Mouse (Mus musculus) megakaryocyte, embryonic 14.5 days (primary cell): ENCODE results near the gene Poldip3. TPM values are rescaled to one million over a fixed set of nuclear protein-coding genes. Genes with fewer than 3 reads are reported as not detected.

ENCODE experiments used
- H3K27me3 ChIP-seq: replicated peaks from 2 replicates; pipeline ENCODE3; 2012; ENCODE audit warnings: inconsistent platforms
- H3K36me3 ChIP-seq: replicated peaks from 2 replicates; pipeline ENCODE3; 2012; ENCODE audit warnings: low read length, inconsistent platforms, mixed read lengths
- H3K4me1 ChIP-seq: 2 replicates; pipeline ENCODE4 v1.6.1; 2012; ENCODE audit warnings: inconsistent platforms
- H3K4me3 ChIP-seq: replicated peaks from 2 replicates; pipeline ENCODE3; 2012; ENCODE audit warnings: moderate library complexity, mild to moderate bottlenecking, inconsistent platforms
- H3K9me3 ChIP-seq: 2 replicates; pipeline ENCODE4 v1.6.1; 2012; ENCODE audit warnings: inconsistent platforms
- FLI1 ChIP-seq: IDR thresholded peaks from 2 replicates; pipeline ENCODE4 v1.6.1; 2012; ENCODE audit warnings: low read length, inconsistent platforms, mixed read lengths
- GATA1 ChIP-seq: IDR thresholded peaks from 3 replicates; pipeline ENCODE4 v1.6.1; 2012; ENCODE audit warnings: mixed read lengths, low read length, inconsistent platforms, borderline replicate concordance
- polyA plus RNA-seq: library from polyadenylated mRNA; stranded (reverse); fragments of >175 nt; gene quantifications from 2 replicates; pipeline ENCODE4 v1.2.3, GENCODE M21; 2012; ENCODE audit warnings: low replicate concordance; ENCODE audit not compliant: insufficient read depth

The Poldip3 gene
- polyA plus RNA-seq, 1 experiment: 69.1 TPM

DNA sequence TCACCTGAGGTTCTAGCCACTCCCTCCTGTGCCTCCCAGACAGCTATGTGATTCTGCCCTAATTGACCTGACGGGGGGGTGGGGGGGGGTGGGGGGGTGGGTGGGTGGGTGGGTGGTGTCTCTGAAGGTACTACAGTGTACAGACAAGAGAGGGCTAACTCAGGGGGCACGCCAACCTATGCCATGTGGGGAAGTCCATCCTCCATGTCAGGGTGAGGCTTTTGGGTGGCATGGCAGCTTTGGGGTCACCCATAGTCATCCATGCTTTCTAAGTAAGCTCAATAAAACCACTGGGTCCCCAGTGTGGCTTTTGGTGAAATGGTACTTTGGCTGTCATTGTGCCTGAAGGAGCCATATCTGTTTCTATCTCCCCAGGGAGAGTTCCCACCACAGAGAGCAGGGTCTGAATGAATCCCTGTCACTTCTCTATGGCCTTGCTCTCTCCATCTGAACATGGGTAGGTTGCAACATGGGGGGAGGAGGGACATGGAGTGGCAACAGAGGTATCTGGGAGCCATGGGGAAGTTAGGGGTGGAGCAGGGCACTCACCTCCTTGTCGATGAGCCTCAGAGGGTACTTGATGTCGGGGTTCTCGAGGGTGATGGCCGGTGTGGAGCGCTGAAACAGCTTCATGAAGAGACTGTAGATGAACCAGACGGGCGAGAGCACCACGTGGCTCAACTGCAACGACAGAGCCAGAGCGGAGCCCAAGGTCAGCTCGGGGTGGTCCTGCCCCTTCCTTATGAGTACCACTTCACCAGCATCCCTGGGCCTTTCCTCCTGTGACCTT lies 16.5 kb upstream of the Poldip3 start:
- Histone ChIP-seq H3K9me3 (no peaks in the 10 kb centered on the region), H3K36me3 (peaks cover 75% of the 10 kb centered on the region), H3K4me3 (peak overlapping the region; percentile 78), H3K27me3 (no peaks in the 10 kb centered on the region), H3K4me1 (peaks cover 83% of the 10 kb centered on the region)
- no peak for TF ChIP-seq FLI1
- TF ChIP-seq GATA1: no peak

DNA sequence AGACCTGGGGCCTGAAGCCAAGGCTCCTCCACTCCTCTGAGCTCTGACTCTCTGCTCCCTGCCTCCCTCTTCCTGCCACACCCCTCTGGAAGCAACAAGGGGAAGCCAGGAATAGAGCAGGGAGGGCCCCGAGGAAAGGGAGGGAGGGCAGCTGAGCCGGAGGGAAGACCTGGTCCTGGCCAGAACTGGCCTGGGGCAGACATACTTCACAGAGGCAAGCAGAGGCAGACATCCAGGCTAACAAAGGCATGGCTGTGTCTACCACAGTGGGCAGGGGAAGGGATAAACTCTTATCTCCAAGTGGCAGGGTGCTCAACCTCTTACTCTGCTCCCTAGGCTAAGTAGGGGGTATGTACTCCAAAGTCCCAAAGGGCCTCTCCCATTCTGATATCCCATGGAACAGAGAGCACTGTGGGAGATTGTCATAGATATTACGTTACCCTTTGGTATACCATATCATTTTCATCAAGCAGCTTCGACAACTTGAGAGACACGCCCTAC lies 15.8 kb upstream of the Poldip3 start:
- H3K4me1 ChIP-seq: peaks cover 78% of the 10 kb centered on the region
- H3K27me3 ChIP-seq: no peaks in the 10 kb centered on the region
- peaks cover 82% of the 10 kb centered on the region for H3K36me3 ChIP-seq
- TF ChIP-seq FLI1 (no peak), GATA1 (no peak)
- H3K4me3 ChIP-seq: peak overlapping the region; percentile 78
- no peaks in the 10 kb centered on the region for H3K9me3 ChIP-seq

- Histone ChIP-seq H3K9me3 (no peaks in the 10 kb centered on the region), H3K36me3 (peaks cover 84% of the 10 kb centered on the region), H3K4me1 (peaks cover 75% of the 10 kb centered on the region), H3K4me3 (no peak overlapping the region), H3K27me3 (no peaks in the 10 kb centered on the region)
- TF ChIP-seq GATA1 (no peak), FLI1 (no peak)
These were observed 13.8 kb upstream of the Poldip3 start for GRCm38 (mm10) chr15:83162818-83163485.

DNA sequence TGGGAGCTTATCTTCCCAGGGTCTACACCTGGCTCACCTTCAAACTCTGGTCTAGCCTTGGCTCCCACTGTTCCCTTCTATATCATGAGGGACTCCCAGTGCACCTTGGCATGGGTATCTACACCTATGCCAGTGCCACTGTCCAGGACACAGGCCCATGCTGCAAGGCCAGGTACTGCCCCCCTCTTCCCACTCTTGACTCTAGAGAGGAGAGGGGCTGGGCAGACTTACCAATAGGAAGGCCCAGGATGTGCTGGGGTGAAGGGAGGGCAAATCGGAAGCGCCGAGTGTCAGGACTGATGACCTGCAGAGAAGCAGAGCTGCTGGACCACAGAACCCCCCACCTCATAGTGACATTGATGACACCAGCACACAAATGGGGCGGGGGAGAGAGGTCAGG lies 12.8 kb upstream of the Poldip3 start:
- Histone ChIP-seq H3K4me1 (peaks cover 75% of the 10 kb centered on the region), H3K36me3 (peaks cover 84% of the 10 kb centered on the region)
- no peak for TF ChIP-seq FLI1
- TF ChIP-seq GATA1: no peak

GRCm38 (mm10) chr15:83161062-83161748 lies 12.0 kb upstream of the Poldip3 start:
- H3K4me1 ChIP-seq: peaks cover 70% of the 10 kb centered on the region
- H3K36me3 ChIP-seq: peaks cover 86% of the 10 kb centered on the region
- H3K27me3 ChIP-seq: no peaks in the 10 kb centered on the region
- no peaks in the 10 kb centered on the region for H3K9me3 ChIP-seq
- no peak overlapping the region for H3K4me3 ChIP-seq
- TF ChIP-seq FLI1: no peak
- TF ChIP-seq GATA1: no peak

More for the DNA sequence above, 12.8 kb upstream of the Poldip3 start:
- Histone ChIP-seq H3K27me3 (no peaks in the 10 kb centered on the region), H3K9me3 (no peaks in the 10 kb centered on the region), H3K4me3 (no peak overlapping the region)

DNA sequence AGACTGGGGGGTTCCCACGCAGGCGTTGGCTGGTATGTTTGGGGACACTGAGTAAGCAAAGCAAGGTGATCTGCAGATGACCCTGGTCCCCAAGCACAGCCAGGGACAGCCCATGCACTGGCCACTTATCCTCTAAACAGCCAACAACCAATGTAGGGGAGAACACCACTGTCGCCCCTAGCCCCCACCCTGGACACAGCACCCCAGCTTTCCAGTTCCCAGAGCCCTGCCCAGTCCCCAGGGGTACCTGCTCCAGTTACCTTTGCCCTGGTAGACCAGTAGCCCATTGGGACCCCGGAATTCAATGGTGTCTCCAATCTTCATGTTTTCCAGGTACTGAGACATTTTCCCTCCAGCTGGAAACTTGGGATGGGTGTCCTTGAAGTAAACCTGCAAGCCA lies 11.4 kb upstream of the Poldip3 start:
- Histone ChIP-seq H3K9me3 (no peaks in the 10 kb centered on the region), H3K4me3 (no peak overlapping the region), H3K4me1 (peaks cover 70% of the 10 kb centered on the region), H3K36me3 (peaks cover 86% of the 10 kb centered on the region), H3K27me3 (no peaks in the 10 kb centered on the region)
- no peak for TF ChIP-seq FLI1
- TF ChIP-seq GATA1: no peak

GRCm38 (mm10) chr15:83159823-83160222 lies 10.6 kb upstream of the Poldip3 start:
- peaks cover 86% of the 10 kb centered on the region for H3K36me3 ChIP-seq
- TF ChIP-seq GATA1: no peak
- no peak for TF ChIP-seq FLI1
- peaks cover 69% of the 10 kb centered on the region for H3K4me1 ChIP-seq

DNA sequence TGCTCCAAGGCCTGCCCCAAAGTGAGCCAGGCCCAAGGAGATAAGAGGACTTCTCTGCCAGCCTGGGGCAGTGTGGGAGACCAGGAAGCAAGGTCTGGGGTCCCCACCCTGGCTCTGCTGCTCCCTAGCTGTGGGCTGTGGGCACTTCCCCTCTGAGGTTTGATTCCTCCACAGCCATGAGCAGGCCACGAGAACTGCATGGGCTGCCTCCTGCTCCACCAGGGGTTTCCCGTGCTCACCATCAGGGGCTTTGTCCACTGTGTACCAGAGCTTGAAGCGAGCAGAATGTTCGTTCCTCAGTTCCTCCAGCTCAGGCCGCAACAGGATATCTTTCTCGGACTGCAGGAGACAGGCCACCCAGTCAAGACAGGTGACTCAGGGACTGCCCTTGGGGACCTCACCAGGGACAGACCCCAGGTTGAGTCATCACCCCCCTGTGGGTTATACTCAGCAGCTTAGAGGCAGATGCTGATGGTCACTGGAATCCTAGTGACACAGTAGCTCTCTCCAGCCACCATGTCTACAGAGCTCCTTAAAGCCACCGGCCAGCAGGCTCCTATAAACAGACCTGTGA lies 9.5 kb upstream of the Poldip3 start:
- Histone ChIP-seq H3K9me3 (no peaks in the 10 kb centered on the region), H3K36me3 (peaks cover 90% of the 10 kb centered on the region), H3K4me1 (peaks cover 72% of the 10 kb centered on the region), H3K4me3 (no peak overlapping the region), H3K27me3 (no peaks in the 10 kb centered on the region)
- TF ChIP-seq GATA1 (no peak), FLI1 (no peak)

More at GRCm38 (mm10) chr15:83159823-83160222, 10.6 kb upstream of the Poldip3 start:
- H3K27me3 ChIP-seq: no peaks in the 10 kb centered on the region
- H3K4me3 ChIP-seq: no peak overlapping the region
- no peaks in the 10 kb centered on the region for H3K9me3 ChIP-seq

DNA sequence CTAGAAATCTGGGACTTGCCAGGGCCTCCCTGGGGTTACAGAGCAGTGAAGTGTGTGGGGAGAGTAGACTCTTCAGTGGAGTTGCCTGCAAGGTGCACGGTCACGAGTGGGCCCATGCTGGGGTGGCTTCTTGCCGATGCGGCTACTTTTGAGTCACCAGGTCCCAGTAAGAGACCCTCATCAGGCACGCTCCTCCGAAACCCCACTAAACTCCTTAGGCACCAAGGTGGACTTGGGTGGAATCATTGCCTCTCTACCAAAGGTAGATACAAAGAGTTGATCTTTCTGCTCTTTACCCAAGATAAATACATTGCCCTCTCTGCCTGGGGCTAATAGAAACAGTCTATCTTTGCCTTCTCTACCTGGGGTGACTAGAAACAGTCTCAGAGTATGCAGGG lies 8.5 kb upstream of the Poldip3 start:
- TF ChIP-seq GATA1 (no peak), FLI1 (no peak)
- H3K4me1 ChIP-seq: peaks cover 74% of the 10 kb centered on the region
- H3K36me3 ChIP-seq: peaks cover 94% of the 10 kb centered on the region
- no peaks in the 10 kb centered on the region for H3K9me3 ChIP-seq
- H3K27me3 ChIP-seq: no peaks in the 10 kb centered on the region
- H3K4me3 ChIP-seq: no peak overlapping the region

DNA sequence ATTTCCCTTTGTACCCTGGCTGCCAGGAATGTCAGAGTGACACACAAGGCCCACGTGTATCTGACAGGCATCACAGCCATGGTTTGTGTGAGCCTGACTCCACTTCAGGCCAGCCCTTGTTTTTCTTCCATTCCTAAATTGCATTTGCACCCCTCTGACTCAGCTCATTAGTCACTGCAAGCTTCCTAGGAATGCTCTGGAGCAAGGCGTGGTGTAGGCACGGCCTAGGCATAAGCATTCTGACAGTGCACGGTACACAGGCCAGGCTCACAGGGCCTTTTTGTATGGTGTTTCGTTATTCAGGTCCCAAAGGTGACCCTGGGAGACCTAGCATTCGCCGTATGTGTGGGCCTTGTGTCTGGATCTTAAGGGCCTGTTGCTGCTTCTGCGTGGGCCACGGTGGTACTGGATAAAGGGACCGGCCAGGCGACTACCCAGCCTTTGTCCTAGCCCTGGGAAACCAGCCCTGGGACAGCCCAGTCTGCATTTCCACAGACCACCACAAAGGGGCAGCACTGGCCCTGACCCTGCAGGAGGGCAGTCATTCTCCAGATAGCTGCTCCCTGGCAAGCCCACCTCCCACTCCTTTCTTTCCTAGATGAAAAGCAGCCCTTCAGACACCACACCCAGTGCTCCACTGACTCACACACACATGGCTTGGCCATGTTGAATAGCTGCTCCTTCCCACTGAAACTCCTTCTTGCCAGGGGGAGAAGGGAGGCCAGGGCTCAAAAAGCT lies 7.9 kb upstream of the Poldip3 start:
- Histone ChIP-seq H3K36me3 (peaks cover 89% of the 10 kb centered on the region), H3K27me3 (no peaks in the 10 kb centered on the region), H3K9me3 (no peaks in the 10 kb centered on the region), H3K4me3 (no peak overlapping the region), H3K4me1 (peaks cover 71% of the 10 kb centered on the region)
- no peak for TF ChIP-seq GATA1
- TF ChIP-seq FLI1: no peak
